Mouse (Mus musculus) adrenal gland, postnatal 25 days (tissue): Measurements from ENCODE around the gene Gucy2d. TPM values are rescaled to one million over a fixed set of nuclear protein-coding genes. Genes with fewer than 3 reads are reported as not detected.
A peak's percentile ranks its signal among the peaks of the same experiment; 100 is the strongest.

Source experiments
- DNase-seq: peaks from one replicate; pipeline ENCODE4 v3.0.0; 2021; ENCODE audit warnings: mixed read lengths
- total RNA-seq: library from RNA; stranded (reverse); gene quantifications from 2 replicates; pipeline ENCODE4 v1.2.3, GENCODE M21; 2021

Gucy2d gene
- total RNA-seq, 1 experiment from 2014 or later: not detected

- no peak for DNase-seq
Measured at GRCm38 (mm10) chr7:98490328-98490727, 50.1 kb downstream of the Gucy2d start.

- DNase-seq: no peak
Measured at GRCm38 (mm10) chr7:98490911-98491310, 50.7 kb downstream of the Gucy2d start.

- DNase-seq: no peak
Measured at GRCm38 (mm10) chr7:98491451-98492200, 51.4 kb downstream of the Gucy2d start.

DNA sequence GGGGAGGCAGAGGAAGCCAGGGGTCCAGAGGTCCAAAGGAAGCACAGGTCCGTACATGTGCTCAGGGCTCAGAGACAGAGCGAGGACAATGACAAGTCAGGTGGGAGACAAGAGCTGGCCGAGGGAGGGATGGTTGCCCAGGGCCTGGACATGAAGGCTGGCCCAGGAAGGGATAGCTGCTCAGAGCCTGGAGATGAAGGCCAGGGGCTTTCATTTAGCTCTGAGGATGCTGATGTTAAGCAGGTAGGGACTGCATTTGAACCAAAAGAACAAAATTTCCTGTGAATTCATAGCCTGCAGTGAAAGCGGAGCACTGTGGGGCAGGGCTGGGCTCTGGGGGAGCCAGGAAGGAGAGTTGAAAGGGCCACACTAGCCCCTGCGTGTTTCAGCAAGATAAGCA is 52.1 kb downstream of the Gucy2d start:
- DNase-seq: no peak

GRCm38 (mm10) chr7:98493307-98493706 is 53.1 kb downstream of the Gucy2d start:
- DNase-seq: no peak

DNA sequence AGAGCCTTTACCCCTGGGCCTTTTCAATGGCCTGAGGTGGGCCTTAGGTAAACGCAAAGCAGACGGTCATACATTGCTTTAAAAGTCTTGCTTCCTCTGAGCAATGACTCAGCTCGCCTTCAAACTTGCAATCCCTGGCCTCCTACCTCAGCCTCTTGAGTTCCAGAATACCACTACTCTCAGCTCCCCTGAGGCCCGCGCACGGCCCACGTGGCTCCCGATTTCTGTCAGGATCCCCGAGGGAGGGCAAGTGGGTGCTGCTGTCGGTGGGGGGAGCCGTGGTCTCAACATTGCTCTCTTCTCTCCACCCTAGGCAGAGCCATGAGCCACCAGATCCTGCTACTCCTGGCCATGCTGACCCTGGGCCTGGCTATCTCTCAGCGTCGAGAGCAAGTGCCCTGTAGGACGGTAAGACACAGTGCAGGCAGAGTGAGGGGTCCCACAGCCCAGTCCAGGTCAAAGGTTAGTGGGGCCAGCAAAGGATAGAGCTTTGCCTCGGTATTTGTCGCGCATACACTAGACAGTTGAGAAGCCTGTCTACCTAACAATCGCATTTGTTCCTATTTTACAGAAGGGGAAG is 53.8 kb downstream of the Gucy2d start:
- no peak for DNase-seq

- no peak for DNase-seq
Measured at GRCm38 (mm10) chr7:98495591-98495990, 55.4 kb downstream of the Gucy2d start.

DNA sequence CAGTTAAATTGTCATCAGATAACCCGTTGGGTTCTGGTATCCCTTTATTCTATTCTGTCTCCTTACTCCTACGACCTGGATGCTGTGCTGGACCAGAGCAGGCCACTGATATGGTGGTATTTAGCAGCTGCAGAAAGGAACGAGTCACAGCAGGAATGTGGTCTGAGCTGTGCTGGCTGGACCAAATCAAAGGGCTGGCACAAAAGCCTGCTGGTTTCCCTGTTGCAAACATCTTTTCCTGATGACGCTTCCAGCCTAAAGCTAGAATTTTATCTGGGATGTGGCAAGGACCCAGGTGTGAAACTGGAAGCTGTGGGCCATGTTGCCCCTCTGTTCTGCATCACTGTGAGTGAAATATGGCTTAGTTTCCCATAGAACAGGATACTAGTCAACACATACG is 57.2 kb downstream of the Gucy2d start:
- DNase-seq: no peak

GRCm38 (mm10) chr7:98498101-98498500 is 57.9 kb downstream of the Gucy2d start:
- DNase-seq: no peak

- no peak for DNase-seq
Measured at GRCm38 (mm10) chr7:98498656-98499560, 58.7 kb downstream of the Gucy2d start.

DNA sequence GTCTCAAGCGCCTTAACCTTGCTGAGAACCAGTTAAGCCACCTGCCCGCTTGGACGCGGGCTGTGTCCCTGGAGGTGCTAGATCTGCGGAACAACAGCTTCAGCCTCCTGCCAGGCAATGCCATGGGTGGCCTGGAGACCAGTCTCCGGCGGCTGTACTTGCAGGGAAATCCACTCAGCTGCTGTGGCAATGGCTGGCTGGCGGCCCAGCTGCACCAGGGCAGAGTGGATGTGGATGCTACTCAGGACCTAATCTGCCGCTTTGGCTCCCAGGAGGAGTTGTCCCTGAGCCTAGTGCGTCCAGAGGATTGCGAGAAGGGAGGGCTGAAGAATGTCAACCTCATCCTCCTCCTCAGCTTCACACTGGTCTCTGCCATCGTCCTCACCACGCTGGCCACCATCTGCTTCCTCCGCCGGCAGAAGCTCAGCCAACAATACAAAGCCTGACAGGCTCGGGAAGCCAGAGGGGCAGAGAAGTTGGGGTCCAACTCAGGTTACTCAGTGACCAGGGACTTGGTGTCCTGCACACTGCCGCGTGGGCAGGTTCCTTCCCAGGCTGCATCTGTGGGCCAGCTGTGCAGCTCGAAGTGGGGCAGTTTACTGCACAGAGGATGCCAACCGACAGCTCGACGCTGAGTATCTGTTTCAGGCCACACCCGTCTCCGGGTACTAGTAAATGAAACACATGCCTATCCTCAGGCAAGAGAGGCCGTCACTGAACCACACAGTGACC is 59.5 kb downstream of the Gucy2d start:
- DNase-seq: no peak

GRCm38 (mm10) chr7:98500470-98500869 is 60.3 kb downstream of the Gucy2d start:
- DNase-seq: no peak

DNA sequence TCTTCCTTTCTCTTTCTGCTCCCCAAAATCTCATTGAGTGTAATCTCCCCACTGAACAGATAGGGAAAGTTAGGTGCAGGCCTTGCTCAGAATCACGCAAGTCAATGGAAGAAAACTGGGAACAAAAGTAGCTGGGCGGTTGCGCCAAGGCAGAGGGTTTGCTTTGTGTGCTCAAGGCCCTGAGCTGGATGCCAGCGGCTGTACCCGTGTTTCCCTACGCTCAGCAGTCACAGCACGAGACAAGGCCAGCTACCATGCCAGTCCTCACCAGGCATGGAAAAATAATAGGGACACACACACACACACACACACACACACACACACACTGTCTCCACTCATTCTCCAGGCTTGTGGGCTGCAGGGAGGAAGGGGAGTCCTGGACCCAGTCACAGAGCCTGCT is 60.9 kb downstream of the Gucy2d start:
- DNase-seq: no peak

- no peak for DNase-seq
Measured at GRCm38 (mm10) chr7:98502921-98503320, 62.7 kb downstream of the Gucy2d start.

DNA sequence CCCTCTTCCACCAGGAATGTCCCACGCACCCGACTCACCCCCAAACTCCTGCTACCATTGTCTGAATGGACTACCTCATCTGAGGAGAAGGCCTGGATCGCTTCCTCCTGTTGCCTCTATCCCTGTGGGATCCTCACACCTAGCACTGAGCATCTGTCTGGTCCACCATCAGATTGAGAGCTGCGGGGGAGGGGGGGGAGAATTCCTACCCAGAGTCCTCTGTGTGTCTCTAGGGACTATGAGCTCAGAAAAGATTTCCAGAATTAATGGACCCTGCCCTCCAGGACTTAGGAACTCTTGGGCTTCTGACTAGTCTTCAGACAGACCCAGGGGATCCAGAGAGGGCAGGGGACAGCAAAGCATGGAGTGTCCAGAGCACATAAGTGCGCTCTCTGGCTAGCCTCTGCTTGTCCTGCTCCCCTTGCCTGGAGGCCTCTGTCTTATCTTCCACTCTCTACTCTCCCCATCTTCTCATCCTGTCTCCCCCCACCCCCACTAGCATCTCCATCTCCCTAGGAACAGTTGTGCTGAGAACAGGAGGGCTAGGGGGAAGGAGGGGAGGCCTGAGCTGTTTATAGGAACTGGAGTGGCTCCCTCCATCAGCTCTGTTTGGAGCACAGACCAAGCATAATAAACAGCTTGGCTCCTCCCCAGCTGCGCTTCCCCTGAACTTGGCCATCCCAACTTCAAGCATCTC is 63.9 kb downstream of the Gucy2d start:
- DNase-seq: no peak

DNA sequence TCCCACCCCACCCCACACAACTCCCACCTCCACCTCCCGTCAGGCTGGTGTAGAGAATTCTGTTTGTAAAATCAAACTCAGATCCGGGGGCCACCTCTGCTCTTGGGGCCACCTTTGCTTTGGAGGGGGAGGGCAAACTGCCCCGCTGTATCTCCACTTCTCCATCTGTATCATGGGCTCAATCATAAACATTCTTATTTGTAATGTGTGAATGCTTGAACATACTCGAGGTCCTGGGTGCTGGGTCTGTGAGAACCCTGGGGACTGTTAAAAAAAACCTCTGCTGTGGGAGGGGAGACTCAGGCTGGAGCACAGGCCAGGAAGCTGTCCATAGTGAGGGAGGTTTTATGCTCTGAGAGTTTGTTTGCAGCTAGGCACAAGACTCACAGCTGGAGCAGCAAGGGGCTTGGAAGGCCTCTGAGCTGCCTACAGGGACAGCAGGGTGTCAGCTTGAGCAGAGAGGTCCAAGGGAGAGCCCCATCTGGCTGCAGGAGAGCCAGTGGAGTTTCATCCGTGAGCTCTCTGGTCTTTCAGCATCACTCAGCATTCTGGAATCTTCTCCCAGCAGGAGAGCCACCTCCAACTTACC is 64.6 kb downstream of the Gucy2d start:
- no peak for DNase-seq

DNA sequence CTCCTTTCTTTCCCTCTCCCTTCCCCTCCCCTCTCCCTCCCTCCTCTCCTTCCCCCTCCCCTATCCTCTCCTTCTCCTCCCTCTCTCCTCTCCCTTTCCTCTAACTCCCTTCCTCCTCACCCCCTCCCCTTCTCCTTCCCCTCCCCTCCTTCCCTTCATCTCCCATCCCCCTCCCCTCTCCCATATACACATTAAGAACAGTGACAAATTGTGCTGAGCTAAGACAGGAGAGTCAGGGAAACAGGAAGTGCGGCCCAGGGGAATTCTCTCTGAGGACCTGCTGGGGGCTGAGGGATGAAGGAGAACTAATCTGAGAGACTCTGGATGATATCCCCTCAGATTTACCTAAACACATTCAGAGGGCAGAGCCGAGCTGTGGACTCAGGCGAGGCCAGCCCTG is 65.4 kb downstream of the Gucy2d start:
- DNase-seq: no peak

GRCm38 (mm10) chr7:98510961-98511958 is 71.0 kb downstream of the Gucy2d start:
- DNase-seq: no peak

- DNase-seq: no peak
Measured at GRCm38 (mm10) chr7:98513251-98513650, 73.0 kb downstream of the Gucy2d start.

DNA sequence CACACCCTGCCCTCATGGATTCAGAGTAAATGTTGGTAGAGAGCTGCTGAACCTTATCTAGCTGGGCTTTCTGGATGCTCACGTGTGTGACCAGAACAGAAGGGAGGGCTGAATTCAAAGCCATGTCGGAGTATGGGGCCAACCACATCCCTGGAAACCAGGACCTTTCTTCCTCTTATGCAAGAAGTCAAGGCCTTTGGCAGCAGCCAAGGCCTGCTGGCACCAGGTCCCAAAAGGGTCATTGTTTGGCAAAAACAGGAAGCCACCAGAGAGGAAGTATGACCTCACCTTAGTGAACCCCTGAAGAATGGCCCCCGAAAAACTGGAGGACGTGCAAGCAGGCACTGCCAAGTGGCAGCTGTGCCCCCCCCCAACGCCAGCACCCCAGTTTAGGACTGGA is 82.4 kb downstream of the Gucy2d start:
- peak; percentile 51 for DNase-seq
